Mouse (Mus musculus): ENCODE results near the gene Entpd6. TPM values are rescaled to one million over a fixed set of nuclear protein-coding genes. Genes with fewer than 3 reads are reported as not detected.
A peak's percentile ranks its signal among the peaks of the same experiment; 100 is the strongest.

The Entpd6 gene
- polyA plus RNA-seq, 1 experiment, result 54.5 TPM

GRCm38 (mm10) chr2:150749283-150749682 lies 441 bp downstream of the Entpd6 start:
- DNase-seq, result no peak
- Histone ChIP-seq H3K4me3 (replicated peaks; ENCODE audit: insufficient read depth, low read depth, low read length) (peak overlapping the region; percentile 81), H3K4me1 (ENCODE audit: control insufficient read depth, insufficient read depth, low read length) (no peaks in the 10 kb centered on the region; the same call in 1 of the 2 replicates), H3K27me3 (ENCODE audit: control insufficient read depth, insufficient read depth, low read length) (no peaks in the 10 kb centered on the region), H3K27ac (ENCODE audit: insufficient read depth, low read length) (peak overlapping the region; percentile 34)
- TF ChIP-seq POLR2A (IDR thresholded peaks at IDR 0.05; ENCODE audit: borderline replicate concordance, insufficient read depth, low read length) (no peak), CTCF (IDR thresholded peaks at IDR 0.05; ENCODE audit: borderline replicate concordance, insufficient read depth, low read depth, low read length) (no peak)
- under 1% methylated on average over 24 of the region's 24 CpGs for WGBS

- no peaks in the 10 kb centered on the region; the same call in 1 of the 2 replicates for H3K4me1 ChIP-seq (ENCODE audit: control insufficient read depth, insufficient read depth, low read length)
- 64% methylated on average over 13 of the region's 13 CpGs for WGBS
- TF ChIP-seq POLR2A (IDR thresholded peaks at IDR 0.05; ENCODE audit: borderline replicate concordance, insufficient read depth, low read length) (no peak), CTCF (IDR thresholded peaks at IDR 0.05; ENCODE audit: borderline replicate concordance, insufficient read depth, low read depth, low read length) (peak; percentile 18; the same call in 1 of the 2 replicates)
- peak overlapping the region; percentile 15 for H3K4me3 ChIP-seq (replicated peaks; ENCODE audit: insufficient read depth, low read depth, low read length)
- no peak overlapping the region for H3K27ac ChIP-seq (ENCODE audit: insufficient read depth, low read length)
- no peaks in the 10 kb centered on the region for H3K27me3 ChIP-seq (ENCODE audit: control insufficient read depth, insufficient read depth, low read length)
- peak in 1 of 2 experiments; percentile 30 for DNase-seq
These were observed 1.5 kb downstream of the Entpd6 start for GRCm38 (mm10) chr2:150750129-150750979.

- Histone ChIP-seq H3K27me3 (ENCODE audit: control insufficient read depth, insufficient read depth, low read length) (no peaks in the 10 kb centered on the region), H3K4me1 (ENCODE audit: control insufficient read depth, insufficient read depth, low read length) (no peaks in the 10 kb centered on the region; the same call in 1 of the 2 replicates), H3K27ac (ENCODE audit: insufficient read depth, low read length) (no peak overlapping the region), H3K4me3 (replicated peaks; ENCODE audit: insufficient read depth, low read depth, low read length) (no peak overlapping the region)
- TF ChIP-seq CTCF (IDR thresholded peaks at IDR 0.05; ENCODE audit: borderline replicate concordance, insufficient read depth, low read depth, low read length) (no peak), POLR2A (IDR thresholded peaks at IDR 0.05; ENCODE audit: borderline replicate concordance, insufficient read depth, low read length) (no peak)
- 93% methylated on average over 3 of the region's 3 CpGs for WGBS
- DNase-seq, result no peak
These were observed 6.2 kb downstream of the Entpd6 start for GRCm38 (mm10) chr2:150755016-150755415.

- WGBS, result 83% methylated on average over 7 of the region's 7 CpGs
- Histone ChIP-seq H3K4me3 (replicated peaks; ENCODE audit: insufficient read depth, low read depth, low read length) (no peak overlapping the region), H3K27me3 (ENCODE audit: control insufficient read depth, insufficient read depth, low read length) (no peaks in the 10 kb centered on the region), H3K4me1 (ENCODE audit: control insufficient read depth, insufficient read depth, low read length) (peaks cover 21% of the 10 kb centered on the region), H3K27ac (ENCODE audit: insufficient read depth, low read length) (no peak overlapping the region)
- no peak for TF ChIP-seq CTCF (IDR thresholded peaks at IDR 0.05; ENCODE audit: borderline replicate concordance, insufficient read depth, low read depth, low read length)
- TF ChIP-seq POLR2A (IDR thresholded peaks at IDR 0.05; ENCODE audit: borderline replicate concordance, insufficient read depth, low read length), result no peak
- no peak for DNase-seq
These were observed 12.6 kb downstream of the Entpd6 start for GRCm38 (mm10) chr2:150761476-150761875.

- DNase-seq, result peak; percentile 34 to 56
- Histone ChIP-seq H3K4me3 (replicated peaks; ENCODE audit: insufficient read depth, low read depth, low read length) (no peak overlapping the region), H3K27ac (ENCODE audit: insufficient read depth, low read length) (peak overlapping the region; percentile 82; the same call in 1 of the 2 replicates), H3K4me1 (ENCODE audit: control insufficient read depth, insufficient read depth, low read length) (peaks cover 27% of the 10 kb centered on the region), H3K27me3 (ENCODE audit: control insufficient read depth, insufficient read depth, low read length) (no peaks in the 10 kb centered on the region)
- 27% methylated on average over 2 of the region's 2 CpGs for WGBS
- TF ChIP-seq CTCF (IDR thresholded peaks at IDR 0.05; ENCODE audit: borderline replicate concordance, insufficient read depth, low read depth, low read length) (no peak), POLR2A (IDR thresholded peaks at IDR 0.05; ENCODE audit: borderline replicate concordance, insufficient read depth, low read length) (no peak)
These were observed 16.8 kb downstream of the Entpd6 start for GRCm38 (mm10) chr2:150765619-150766018.

- H3K27ac ChIP-seq (ENCODE audit: insufficient read depth, low read length), result peak overlapping the region; percentile 82; the same call in 1 of the 2 replicates
- TF ChIP-seq CTCF (IDR thresholded peaks at IDR 0.05; ENCODE audit: borderline replicate concordance, insufficient read depth, low read depth, low read length), result no peak
- TF ChIP-seq POLR2A (IDR thresholded peaks at IDR 0.05; ENCODE audit: borderline replicate concordance, insufficient read depth, low read length), result no peak
- H3K27me3 ChIP-seq (ENCODE audit: control insufficient read depth, insufficient read depth, low read length), result no peaks in the 10 kb centered on the region
- 27% methylated on average over 4 of the region's 4 CpGs for WGBS
- H3K4me3 ChIP-seq (replicated peaks; ENCODE audit: insufficient read depth, low read depth, low read length), result no peak overlapping the region
- DNase-seq, result peak in 1 of 2 experiments; percentile 57
- peaks cover 30% of the 10 kb centered on the region for H3K4me1 ChIP-seq (ENCODE audit: control insufficient read depth, insufficient read depth, low read length)
These were observed 17.4 kb downstream of the Entpd6 start for GRCm38 (mm10) chr2:150766083-150766862.

- H3K27ac ChIP-seq (ENCODE audit: insufficient read depth, low read length), result no peak overlapping the region
These were observed 19.8 kb downstream of the Entpd6 start for GRCm38 (mm10) chr2:150768678-150769077.

More at GRCm38 (mm10) chr2:150768678-150769077, 19.8 kb downstream of the Entpd6 start:
- no peak for TF ChIP-seq POLR2A (IDR thresholded peaks at IDR 0.05; ENCODE audit: borderline replicate concordance, insufficient read depth, low read length)
- no peak for TF ChIP-seq CTCF (IDR thresholded peaks at IDR 0.05; ENCODE audit: borderline replicate concordance, insufficient read depth, low read depth, low read length)
- WGBS, result 71% methylated on average over 1 of the region's 1 CpGs
- H3K4me3 ChIP-seq (replicated peaks; ENCODE audit: insufficient read depth, low read depth, low read length), result no peak overlapping the region
- H3K27me3 ChIP-seq (ENCODE audit: control insufficient read depth, insufficient read depth, low read length), result no peaks in the 10 kb centered on the region
- DNase-seq, result no peak
- H3K4me1 ChIP-seq (ENCODE audit: control insufficient read depth, insufficient read depth, low read length), result peaks cover 30% of the 10 kb centered on the region
